Mouse (Mus musculus) thymus, postnatal 36 days (tissue): ENCODE results near the gene Supt5.

ENCODE experiments used
- DNase-seq, 2 experiments: peaks; one replicate each; pipeline ENCODE4 v3.0.0; 2022; ENCODE audit warnings: mixed read lengths in 2 of 2

Supt5 gene

GRCm38 (mm10) chr7:28350155-28350883 lies 11.8 kb upstream of the Supt5 start, which contains the start of gene Rps16:
Gene Rps16, plus strand, starts transcription at chr7:28350652.
- DNase-seq = peak; percentile 99

GRCm38 (mm10) chr7:28348601-28349000 lies 10.1 kb upstream of the Supt5 start:
- no peak for DNase-seq

- DNase-seq = no peak
Observed at GRCm38 (mm10) chr7:28347746-28348145, 9.2 kb upstream of the Supt5 start.

DNA sequence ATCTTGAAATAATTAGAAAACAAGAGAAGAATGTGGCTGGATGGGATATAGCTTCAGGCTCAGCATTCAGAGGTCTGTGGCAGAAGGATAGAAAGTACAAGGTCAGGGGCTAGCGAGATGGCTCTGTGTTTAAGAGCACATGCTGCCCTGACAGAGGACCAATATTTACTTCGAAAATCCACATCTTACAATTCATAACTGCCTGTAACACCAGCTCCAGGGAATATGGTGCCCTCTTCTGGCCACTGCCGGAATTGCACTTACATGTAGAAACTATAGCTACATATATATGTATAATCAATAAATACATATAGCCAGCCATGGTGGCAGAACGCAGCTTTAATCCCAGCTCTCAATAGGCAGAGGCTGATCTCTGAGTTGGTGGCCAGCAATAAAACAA lies 6.1 kb upstream of the Supt5 start:
- DNase-seq = peak; percentile 52 to 66

- no peak for DNase-seq
Observed at GRCm38 (mm10) chr7:28341381-28341780, 2.8 kb upstream of the Supt5 start.

DNA sequence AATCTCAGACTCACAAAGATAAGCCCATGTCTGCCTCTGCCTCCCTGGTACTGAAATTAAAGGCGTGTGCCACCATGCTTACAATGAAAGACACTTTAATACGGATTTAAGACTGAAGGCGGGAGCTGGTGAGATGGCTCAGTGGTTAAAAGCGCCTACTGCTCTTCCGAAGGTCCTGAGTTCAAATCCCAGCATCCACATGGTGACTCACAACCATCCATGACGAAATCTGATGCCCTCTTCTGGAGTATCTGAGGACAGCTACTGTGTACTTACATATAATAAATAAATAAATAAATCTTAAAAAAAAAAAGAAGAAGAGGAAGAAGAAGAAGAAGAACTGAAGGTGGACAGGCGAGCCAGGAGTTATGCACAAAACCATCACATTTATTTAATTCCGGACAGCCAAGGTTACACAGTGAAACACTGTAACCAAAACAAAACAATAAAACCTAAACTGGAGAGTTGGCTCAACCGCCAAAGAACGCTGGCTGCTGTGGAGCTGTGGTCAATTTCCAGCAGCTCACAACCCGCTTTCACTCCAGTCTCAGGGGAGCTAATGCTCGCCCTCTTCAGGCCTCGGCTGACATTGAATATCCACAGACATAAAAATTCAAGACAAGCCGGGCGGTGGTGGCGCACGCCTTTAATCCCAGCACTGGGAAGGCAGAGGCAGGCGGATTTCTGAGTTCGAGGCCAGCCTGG lies 819 bp upstream of the Supt5 start:
- peak; percentile 50 to 59 for DNase-seq

GRCm38 (mm10) chr7:28335471-28335870 lies 3.1 kb downstream of the Supt5 start:
- DNase-seq = no peak

DNA sequence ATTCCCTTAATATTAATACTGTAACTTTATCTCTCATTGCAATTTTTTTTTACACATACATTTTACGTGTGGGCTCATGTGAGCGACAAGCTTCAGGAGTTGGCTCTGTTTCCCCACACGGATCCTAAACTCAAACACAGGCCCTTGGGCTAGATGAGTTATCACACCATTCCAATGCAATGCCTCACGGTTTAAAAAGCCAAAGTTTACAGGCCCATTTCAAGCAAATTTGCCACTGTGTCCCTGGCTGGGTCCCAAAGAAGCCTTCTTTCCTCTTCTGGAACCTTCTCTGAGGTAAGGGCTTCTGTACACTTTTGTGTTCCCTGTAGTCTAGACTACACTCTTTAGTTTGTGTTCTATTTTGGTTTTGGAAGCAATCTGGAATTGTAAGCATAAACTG lies 4.0 kb downstream of the Supt5 start:
- DNase-seq = no peak

GRCm38 (mm10) chr7:28328260-28328659 lies 10.3 kb downstream of the Supt5 start:
- no peak for DNase-seq

GRCm38 (mm10) chr7:28326457-28326856 lies 12.1 kb downstream of the Supt5 start:
- DNase-seq = no peak

DNA sequence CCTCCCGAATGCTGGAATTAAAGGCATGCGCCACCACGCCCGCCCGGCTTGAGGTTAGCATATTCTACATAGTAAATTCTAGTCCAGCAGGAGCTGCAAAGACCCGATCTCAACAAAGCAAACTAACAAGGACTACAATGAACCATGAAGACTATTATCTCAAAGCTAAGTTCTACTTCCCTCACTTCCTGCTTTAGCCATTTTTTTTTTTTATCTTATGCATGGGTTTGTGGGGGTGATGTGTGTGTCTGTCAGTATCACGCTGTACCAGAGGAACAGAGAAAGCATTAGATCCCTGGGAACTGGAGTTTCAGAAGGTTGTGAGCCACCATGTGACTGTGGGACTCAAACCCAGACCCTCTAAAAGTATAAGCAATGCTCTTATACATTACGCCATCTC lies 13.3 kb downstream of the Supt5 start:
- no peak for DNase-seq

- no peak for DNase-seq
Observed at GRCm38 (mm10) chr7:28321974-28322720, 16.4 kb downstream of the Supt5 start.

GRCm38 (mm10) chr7:28318714-28319113 lies 19.8 kb downstream of the Supt5 start:
- DNase-seq = no peak

DNA sequence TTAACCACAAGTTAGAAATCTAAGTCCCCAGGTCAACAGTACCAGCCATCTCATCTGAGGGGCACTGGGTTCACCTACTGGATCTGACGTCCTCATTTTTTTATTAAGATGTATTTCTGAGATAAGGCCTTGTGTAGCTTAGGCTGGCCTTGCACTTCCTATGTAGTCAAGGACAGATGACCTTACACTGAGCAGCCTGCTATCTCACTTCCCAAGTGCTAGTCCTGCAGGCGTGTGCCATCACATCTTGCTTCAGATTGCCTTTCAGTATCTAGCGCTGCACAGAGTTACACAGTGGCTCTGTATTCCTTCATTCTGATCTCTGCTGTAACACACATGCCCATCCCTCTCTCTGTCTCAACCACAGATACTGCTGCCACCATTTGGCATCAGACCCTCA lies 20.5 kb downstream of the Supt5 start:
- DNase-seq = no peak

GRCm38 (mm10) chr7:28311926-28312543 lies 26.5 kb downstream of the Supt5 start, which contains the start of gene Timm50:
Gene Timm50, minus strand, starts transcription at chr7:28312072.
- peak; percentile 96 for DNase-seq

DNA sequence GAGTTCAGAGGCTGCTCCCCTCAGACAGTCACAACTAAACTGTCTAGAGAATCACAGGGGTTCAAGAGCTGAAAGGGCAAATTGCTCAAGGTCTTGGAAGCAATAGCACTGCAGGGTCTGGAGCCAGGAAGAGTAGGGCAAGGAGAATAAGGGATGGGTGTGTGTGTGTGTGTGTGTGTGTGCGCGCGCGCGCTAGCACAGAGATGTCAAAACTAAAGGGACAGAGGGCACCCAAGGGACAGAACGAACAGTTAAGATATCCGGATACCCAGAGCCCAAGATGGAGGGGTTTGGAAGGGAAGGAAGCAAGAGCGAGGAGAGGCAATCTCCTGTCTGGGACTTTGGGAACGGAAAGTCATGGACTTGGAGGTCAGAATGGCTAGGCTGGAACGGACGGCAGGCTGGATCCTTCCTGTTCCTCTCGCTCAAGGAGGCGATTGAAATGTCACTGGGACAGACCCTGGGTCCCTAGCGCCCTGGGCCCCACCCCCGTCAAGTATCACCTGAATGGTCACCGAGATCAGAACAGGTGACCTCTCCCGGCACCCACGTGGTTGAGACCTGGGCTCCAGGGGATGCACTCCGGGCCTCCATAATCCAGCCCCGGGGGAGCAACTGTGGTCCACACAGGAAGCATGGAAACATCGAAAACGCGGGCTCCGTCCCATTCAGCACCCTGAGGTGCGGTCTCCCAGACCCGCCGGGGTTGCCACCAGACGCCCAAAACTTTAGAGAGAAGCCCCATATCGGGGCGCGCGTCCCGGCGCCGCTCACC lies 27.2 kb downstream of the Supt5 start:
- no peak for DNase-seq

DNA sequence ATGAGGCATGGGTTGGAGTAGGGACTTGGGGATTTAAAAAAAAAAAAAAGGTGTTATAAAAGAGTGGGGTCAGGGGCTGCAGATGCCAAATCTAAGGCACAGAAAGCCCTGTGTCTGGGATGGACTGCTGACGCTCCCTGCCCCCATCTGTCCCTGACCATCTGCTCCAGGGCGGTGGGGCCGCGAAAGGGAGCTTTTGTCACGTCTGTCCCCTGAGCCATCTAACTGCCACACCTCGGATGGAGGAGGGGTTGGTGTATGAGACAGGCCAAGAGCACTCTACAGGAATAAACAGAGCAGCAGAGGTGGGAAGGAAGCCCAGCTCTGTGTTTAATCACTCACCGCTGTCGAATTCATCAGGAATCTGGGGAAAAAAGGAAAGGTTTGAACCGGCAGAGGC lies 28.8 kb downstream of the Supt5 start:
- DNase-seq = no peak

GRCm38 (mm10) chr7:28306216-28306615 lies 32.3 kb downstream of the Supt5 start:
- DNase-seq = no peak

DNA sequence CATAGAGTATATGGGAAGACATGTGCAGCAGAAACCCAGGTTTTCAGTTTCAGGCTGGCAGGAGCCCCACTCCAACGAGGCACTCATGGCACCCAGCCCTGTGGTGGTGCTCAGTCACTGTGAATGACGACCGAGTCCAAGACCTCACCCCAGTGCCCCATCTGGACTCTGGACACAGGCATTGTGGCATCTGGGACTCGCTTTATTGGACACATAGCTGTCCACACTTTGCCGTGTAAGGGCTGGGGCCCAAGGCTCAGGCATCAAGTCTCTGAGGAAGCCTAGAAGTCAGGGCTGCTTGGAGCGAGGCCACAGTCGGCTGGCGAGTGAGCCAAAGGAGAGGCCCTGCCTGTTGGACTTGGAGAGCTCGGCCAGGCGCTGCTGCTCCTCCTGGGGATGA lies 32.9 kb downstream of the Supt5 start:
- DNase-seq = no peak

DNA sequence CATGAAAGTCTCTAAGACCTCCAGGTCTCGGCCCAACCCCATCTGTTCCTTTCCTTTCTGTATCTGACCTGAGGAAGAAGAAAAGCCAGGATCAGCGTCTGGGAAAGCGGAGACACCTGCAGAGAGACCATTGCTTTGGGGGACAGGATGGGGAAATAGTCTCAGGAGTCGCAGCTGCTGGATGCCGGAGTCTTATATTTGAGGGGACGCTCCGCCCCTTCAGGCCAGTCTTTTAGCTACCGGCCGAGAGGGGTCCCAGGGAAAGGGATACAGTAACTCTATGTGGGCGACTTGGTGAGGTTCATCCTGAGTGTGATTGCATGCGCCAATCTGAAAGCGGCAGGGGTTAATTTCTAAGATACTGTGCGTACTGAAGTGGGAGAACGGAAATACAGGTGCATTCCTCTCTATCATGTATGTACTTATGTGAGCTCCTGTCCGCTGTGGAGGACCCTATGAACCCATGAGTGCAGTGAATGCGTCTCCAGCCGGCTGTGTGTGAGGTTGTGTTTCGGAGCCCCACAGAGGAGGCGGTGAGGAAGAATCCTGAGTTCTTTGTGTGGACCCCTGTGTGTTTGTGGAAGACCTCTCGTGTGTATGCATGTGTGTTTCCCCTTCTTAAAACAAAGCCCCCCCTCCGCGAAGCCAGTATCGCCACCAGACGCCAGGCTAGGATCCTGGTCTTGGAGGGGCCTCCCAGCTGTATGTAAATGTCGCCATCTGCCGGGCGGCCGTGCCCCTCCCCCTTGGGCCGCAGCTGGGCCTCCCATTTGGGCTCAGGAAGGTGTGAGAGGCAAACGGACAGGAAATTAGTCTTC lies 36.7 kb downstream of the Supt5 start, which contains the start of gene Dll3:
Dll3 (minus strand) TSS at position 623 of the 818 bp plus-strand sequence.
- DNase-seq = peak; percentile 58 to 68
